Mouse (Mus musculus) liver, adult (tissue): ENCODE data around the gene Acvr2a.

ENCODE experiments used
- GATA4 ChIP-seq: IDR thresholded peaks from 2 replicates; pipeline ENCODE4 v1.6.1; 2014; ENCODE audit warnings: mild to moderate bottlenecking, low read length; ENCODE audit not compliant: insufficient replicate concordance

Acvr2a gene

DNA sequence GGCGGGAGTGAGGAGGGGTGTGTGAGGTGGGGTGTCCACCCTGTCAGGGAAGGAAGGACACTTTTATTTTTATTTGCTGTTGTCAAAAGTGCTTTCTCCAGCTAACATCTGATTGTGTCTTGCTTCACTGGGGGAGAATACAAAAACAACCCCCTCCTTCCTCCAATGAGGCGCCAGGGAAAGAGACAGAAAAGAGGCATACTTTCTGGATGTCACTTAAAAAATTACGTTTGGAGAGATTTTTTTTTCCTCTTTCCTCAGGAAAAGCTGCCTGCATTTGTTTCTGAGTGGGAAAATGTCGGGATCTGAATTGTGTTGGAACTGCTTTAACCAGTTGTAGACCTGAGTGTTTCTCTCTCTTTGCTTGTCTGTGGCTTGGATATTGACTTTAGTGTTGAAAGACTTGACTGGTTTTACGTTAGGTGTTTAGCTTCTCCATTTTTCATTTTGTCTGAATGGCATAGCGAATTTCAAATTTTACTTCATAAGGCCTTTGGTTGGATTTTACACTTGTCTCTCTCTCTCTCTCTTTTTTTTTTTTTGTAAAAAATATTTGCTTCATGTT lies 136.5 kb downstream of the Acvr2a start:
- TF ChIP-seq GATA4 = no peak
